Mouse (Mus musculus) neural tube, embryonic 14.5 days (tissue): ENCODE measurements around the gene Mst1. TPM values are rescaled to one million over a fixed set of nuclear protein-coding genes. Genes with fewer than 3 reads are reported as not detected.

Source experiments
- ATAC-seq: fragments of 200-750 bp; cut with Nextera tagmentation; 2 replicates; pipeline ENCODE4 v1.8.0; 2017; ENCODE audit warnings: low read depth, mild to moderate bottlenecking, moderate TSS enrichment, moderate library complexity
- H3K27ac ChIP-seq: fragments of 300-500 bp; sonication (generic); 2 replicates; pipeline ENCODE4 v1.5.1; 2014; ENCODE audit warnings: low read depth, mild to moderate bottlenecking, control low read depth, low read length, moderate library complexity, mixed read lengths
- H3K27me3 ChIP-seq: fragments of 300-500 bp; sonication (generic); 2 replicates; pipeline ENCODE4 v1.6.1; 2014; ENCODE audit warnings: low read length; ENCODE audit not compliant: control insufficient read depth, insufficient read depth
- H3K36me3 ChIP-seq: fragments of 300-500 bp; sonication (generic); 2 replicates; pipeline ENCODE4 v1.6.1; 2014; ENCODE audit warnings: low read length, mixed read lengths; ENCODE audit not compliant: control insufficient read depth, insufficient read depth
- H3K4me1 ChIP-seq: fragments of 300-500 bp; sonication (generic); 2 replicates; pipeline ENCODE4 v1.6.1; 2014; ENCODE audit warnings: low read length; ENCODE audit not compliant: control insufficient read depth, insufficient read depth
- H3K4me2 ChIP-seq: fragments of 300-500 bp; sonication (generic); 2 replicates; pipeline ENCODE4 v1.6.1; 2014; ENCODE audit warnings: mild to moderate bottlenecking, low read depth, low read length, control low read depth
- H3K4me3 ChIP-seq: fragments of 300-500 bp; sonication (generic); 2 replicates; pipeline ENCODE4 v1.5.1; 2014; ENCODE audit warnings: low read depth, low read length, control low read depth, mixed read lengths
- H3K9ac ChIP-seq: fragments of 300-500 bp; sonication (generic); replicated peaks from 2 replicates; pipeline ENCODE4 v1.6.1; 2014; ENCODE audit warnings: low read depth, mild to moderate bottlenecking, control low read depth, low read length, mixed read lengths
- H3K9me3 ChIP-seq: fragments of 300-500 bp; sonication (generic); 2 replicates; pipeline ENCODE4 v1.6.1; 2016; ENCODE audit warnings: low read length; ENCODE audit not compliant: control insufficient read depth
- WGBS: fragments of 180-500 bp; shearing (Covaris S2); extraction: QIAGEN DNeasy Blood & Tissue Kit; methylation state at CpG from one replicate; pipeline ENCODE4 v1.1.7; 2014; 5-methylcytosine and 5-hydroxymethylcytosine counted together
- polyA plus RNA-seq: library from polyadenylated mRNA; unstranded; fragments of >200 nt; fragmentation: Nextera tagmentation; extraction: Ambion mirVana; gene quantifications from 2 replicates; pipeline ENCODE4 v1.2.1, GENCODE M21; 2014

Gene Mst1
- polyA plus RNA-seq, 1 experiment from 2014 or later: 0.08 TPM

- Histone ChIP-seq H3K4me3 (no peak overlapping the region), H3K27ac (no peak overlapping the region), H3K9ac (no peak overlapping the region), H3K4me2 (no peak overlapping the region), H3K36me3 (peaks cover 13% of the 10 kb centered on the region), H3K4me1 (no peaks in the 10 kb centered on the region), H3K9me3 (no peaks in the 10 kb centered on the region), H3K27me3 (no peaks in the 10 kb centered on the region)
- 78% methylated on average over 12 of the region's 12 CpGs for WGBS
- ATAC-seq: no peak
Measured at GRCm38 (mm10) chr9:108105549-108105863, 25.3 kb downstream of the Mst1 start.

- Histone ChIP-seq H3K9ac (no peak overlapping the region), H3K9me3 (no peaks in the 10 kb centered on the region)
- WGBS: 90% methylated on average over 23 of the region's 23 CpGs
Measured at GRCm38 (mm10) chr9:108106090-108106489, 25.9 kb downstream of the Mst1 start.

GRCm38 (mm10) chr9:108107867-108108266, 27.6 kb downstream of the Mst1 start:
- Histone ChIP-seq H3K36me3 (peaks cover 25% of the 10 kb centered on the region), H3K9me3 (no peaks in the 10 kb centered on the region), H3K27ac (no peak overlapping the region), H3K9ac (no peak overlapping the region), H3K27me3 (no peaks in the 10 kb centered on the region), H3K4me2 (no peak overlapping the region), H3K4me1 (no peaks in the 10 kb centered on the region), H3K4me3 (no peak overlapping the region)
- no peak for ATAC-seq
- 91% methylated on average over 16 of the region's 16 CpGs for WGBS

More at GRCm38 (mm10) chr9:108106090-108106489, 25.9 kb downstream of the Mst1 start:
- Histone ChIP-seq H3K4me1 (no peaks in the 10 kb centered on the region), H3K4me2 (no peak overlapping the region), H3K27me3 (no peaks in the 10 kb centered on the region), H3K27ac (no peak overlapping the region), H3K4me3 (no peak overlapping the region), H3K36me3 (peaks cover 18% of the 10 kb centered on the region)
- ATAC-seq: no peak

- no peak for ATAC-seq
- H3K4me1 ChIP-seq: no peaks in the 10 kb centered on the region
- no peaks in the 10 kb centered on the region for H3K27me3 ChIP-seq
- H3K9me3 ChIP-seq: no peaks in the 10 kb centered on the region
- peaks cover 24% of the 10 kb centered on the region for H3K36me3 ChIP-seq
- no peak overlapping the region for H3K4me2 ChIP-seq
- no peak overlapping the region for H3K27ac ChIP-seq
- no peak overlapping the region for H3K4me3 ChIP-seq
- WGBS: 85% methylated on average over 16 of the region's 16 CpGs
- no peak overlapping the region for H3K9ac ChIP-seq
Measured at GRCm38 (mm10) chr9:108110160-108110559, 29.9 kb downstream of the Mst1 start.

- Histone ChIP-seq H3K9me3 (no peaks in the 10 kb centered on the region), H3K27ac (no peak overlapping the region), H3K4me1 (no peaks in the 10 kb centered on the region), H3K27me3 (no peaks in the 10 kb centered on the region), H3K9ac (peak overlapping the region; percentile 25; the same call in 1 of the 2 replicates), H3K36me3 (peaks cover 34% of the 10 kb centered on the region), H3K4me2 (peak overlapping the region; percentile 34; the same call in 1 of the 2 replicates), H3K4me3 (no peak overlapping the region)
- 8% methylated on average over 18 of the region's 22 CpGs for WGBS
- ATAC-seq: no peak
Measured at GRCm38 (mm10) chr9:108111101-108111592, 30.9 kb downstream of the Mst1 start.

- Histone ChIP-seq H3K9ac (peak overlapping the region; percentile 25; the same call in 1 of the 2 replicates), H3K9me3 (no peaks in the 10 kb centered on the region), H3K27ac (no peak overlapping the region)
Measured at GRCm38 (mm10) chr9:108111593-108112121, 31.4 kb downstream of the Mst1 start.

GRCm38 (mm10) chr9:108112719-108113340, 32.6 kb downstream of the Mst1 start:
- Histone ChIP-seq H3K36me3 (peaks cover 39% of the 10 kb centered on the region), H3K4me3 (no peak overlapping the region)
- no peak for ATAC-seq

More at GRCm38 (mm10) chr9:108111593-108112121, 31.4 kb downstream of the Mst1 start:
- H3K27me3 ChIP-seq: no peaks in the 10 kb centered on the region
- no peak for ATAC-seq
- H3K4me1 ChIP-seq: no peaks in the 10 kb centered on the region
- 74% methylated on average over 17 of the region's 17 CpGs for WGBS
- peaks cover 39% of the 10 kb centered on the region for H3K36me3 ChIP-seq
- peak overlapping the region; percentile 34; the same call in 1 of the 2 replicates for H3K4me2 ChIP-seq
- H3K4me3 ChIP-seq: no peak overlapping the region

GRCm38 (mm10) chr9:108115290-108116077, 35.2 kb downstream of the Mst1 start:
- 72% methylated on average over 43 of the region's 43 CpGs for WGBS
- H3K27ac ChIP-seq: no peak overlapping the region
- no peak for ATAC-seq
- no peaks in the 10 kb centered on the region for H3K4me1 ChIP-seq
- H3K36me3 ChIP-seq: peaks cover 31% of the 10 kb centered on the region
- no peaks in the 10 kb centered on the region for H3K27me3 ChIP-seq
- H3K9ac ChIP-seq: no peak overlapping the region
- H3K4me3 ChIP-seq: no peak overlapping the region
- no peaks in the 10 kb centered on the region for H3K9me3 ChIP-seq
- no peak overlapping the region for H3K4me2 ChIP-seq

More at GRCm38 (mm10) chr9:108112719-108113340, 32.6 kb downstream of the Mst1 start:
- 94% methylated on average over 18 of the region's 18 CpGs for WGBS
- Histone ChIP-seq H3K27me3 (no peaks in the 10 kb centered on the region), H3K27ac (no peak overlapping the region), H3K4me1 (no peaks in the 10 kb centered on the region), H3K9me3 (no peaks in the 10 kb centered on the region), H3K9ac (no peak overlapping the region), H3K4me2 (no peak overlapping the region)

GRCm38 (mm10) chr9:108117143-108117542, 36.9 kb downstream of the Mst1 start:
- H3K27ac ChIP-seq: no peak overlapping the region
- peaks cover 21% of the 10 kb centered on the region for H3K36me3 ChIP-seq
- H3K9me3 ChIP-seq: no peaks in the 10 kb centered on the region
- no peak overlapping the region for H3K4me3 ChIP-seq
- ATAC-seq: no peak
- no peaks in the 10 kb centered on the region for H3K4me1 ChIP-seq
- H3K27me3 ChIP-seq: no peaks in the 10 kb centered on the region
- H3K4me2 ChIP-seq: no peak overlapping the region
- H3K9ac ChIP-seq: no peak overlapping the region
- 71% methylated on average over 4 of the region's 4 CpGs for WGBS
